Mouse (Mus musculus): ENCODE results near the gene Arhgap10.

Gene Arhgap10

DNA sequence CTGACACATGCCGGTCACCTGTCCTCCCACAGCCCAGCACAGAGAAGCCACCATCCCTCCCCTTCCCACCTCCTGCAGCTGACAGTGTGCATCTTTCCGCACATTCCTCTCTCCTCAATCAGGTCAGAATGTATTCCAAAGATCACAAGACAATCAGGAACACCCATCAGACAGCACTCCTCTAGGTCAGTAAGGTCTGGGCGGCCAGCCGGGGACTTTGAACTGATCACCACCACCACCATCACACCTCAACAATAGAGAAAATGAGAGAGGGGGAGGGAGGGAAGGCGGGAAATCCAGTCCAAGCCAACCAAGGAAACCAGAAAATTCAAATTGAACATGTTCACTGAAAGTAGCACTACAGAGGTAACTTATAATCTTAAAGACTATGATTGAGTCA, 66.7 kb downstream of the Arhgap10 start:
- intact Hi-C loops (cut with DNase I), result no loop called here

GRCm38 (mm10) chr8:77446294-77446693, 71.5 kb downstream of the Arhgap10 start:
- intact Hi-C loops (cut with DNase I), result no loop called here

DNA sequence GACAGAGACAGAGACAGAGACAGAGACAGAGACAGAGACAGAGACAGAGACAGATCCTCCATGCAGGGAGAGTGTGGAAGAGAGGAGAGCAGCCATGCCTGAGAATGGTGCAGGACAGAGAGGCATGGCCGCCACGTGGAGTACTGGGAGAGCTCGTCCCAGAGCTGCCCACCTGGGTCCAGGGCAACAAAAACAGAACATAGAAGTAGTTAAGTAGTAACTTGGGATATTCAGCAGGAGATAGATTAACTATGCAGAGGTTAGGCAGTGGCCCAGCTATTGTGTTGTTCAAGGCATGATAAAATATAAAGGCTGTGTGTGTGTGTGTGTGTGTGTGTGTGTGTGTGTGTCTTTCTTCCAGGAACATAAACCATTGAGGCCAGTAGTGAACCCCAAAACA, 72.1 kb downstream of the Arhgap10 start:
- intact Hi-C loops (cut with DNase I), result no loop called here

DNA sequence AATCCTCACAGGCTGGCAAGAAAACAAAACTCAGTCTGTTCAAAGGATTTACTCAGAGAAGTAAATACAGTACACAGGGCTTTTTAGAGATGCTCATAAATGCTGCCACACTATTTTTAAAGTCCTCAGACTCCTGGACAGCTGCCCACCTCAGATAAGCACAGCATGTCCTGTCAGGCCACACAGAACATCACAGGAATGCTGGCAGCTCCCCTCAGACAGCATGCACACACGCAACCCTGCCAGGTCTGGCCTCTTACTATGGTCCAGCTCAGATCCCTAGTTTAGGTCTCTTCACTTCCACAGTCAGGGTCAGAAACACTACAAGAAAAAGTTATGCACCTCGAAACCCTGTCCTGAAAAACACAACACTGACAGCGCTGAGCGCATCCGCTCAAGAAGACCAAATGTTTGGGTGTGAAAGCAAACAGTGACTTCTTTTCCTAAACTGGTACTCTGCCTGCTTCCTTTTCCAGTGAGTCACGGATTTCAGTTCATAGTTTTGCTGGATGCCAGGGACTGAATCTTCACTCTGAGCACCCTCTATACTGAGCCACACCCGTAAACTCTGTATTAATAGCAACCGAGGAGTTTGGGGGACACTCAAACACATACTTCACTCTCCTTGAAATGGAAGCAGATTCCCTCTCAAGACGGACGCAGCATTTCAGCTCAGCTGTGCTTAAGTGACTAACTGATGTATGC, 73.4 kb downstream of the Arhgap10 start:
- intact Hi-C loops (cut with DNase I), result no loop called here

GRCm38 (mm10) chr8:77442452-77442851, 75.3 kb downstream of the Arhgap10 start:
- intact Hi-C loops (cut with DNase I), result no loop called here

DNA sequence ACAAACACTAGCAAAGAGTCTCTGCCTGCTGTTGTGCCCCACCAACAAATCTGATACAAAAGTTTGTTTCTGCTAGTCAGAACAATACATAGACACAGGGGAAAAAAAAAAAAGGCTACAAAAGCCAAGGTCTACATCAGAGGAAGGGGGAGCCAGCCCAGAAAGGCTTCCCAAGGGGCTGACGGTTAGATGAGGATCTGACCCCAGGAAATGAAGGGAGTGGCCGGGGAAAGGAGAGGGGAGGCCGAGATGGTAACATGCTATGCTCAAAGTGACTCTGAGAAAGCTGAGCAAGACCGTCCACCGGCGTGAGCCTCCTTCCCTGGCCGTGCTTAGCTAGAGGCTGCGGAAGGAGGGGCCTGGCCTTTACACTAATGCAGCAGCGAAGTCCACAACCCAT, 76.8 kb downstream of the Arhgap10 start:
- intact Hi-C loops (cut with DNase I), result no loop called here

- intact Hi-C loops (cut with DNase I), result no loop called here
These were observed 77.4 kb downstream of the Arhgap10 start for GRCm38 (mm10) chr8:77440324-77440880.

- intact Hi-C loops (cut with DNase I), result no loop called here
These were observed 78.1 kb downstream of the Arhgap10 start for GRCm38 (mm10) chr8:77439670-77440069.

- intact Hi-C loops (cut with DNase I), result no loop called here
These were observed 79.8 kb downstream of the Arhgap10 start for GRCm38 (mm10) chr8:77437807-77438493.

DNA sequence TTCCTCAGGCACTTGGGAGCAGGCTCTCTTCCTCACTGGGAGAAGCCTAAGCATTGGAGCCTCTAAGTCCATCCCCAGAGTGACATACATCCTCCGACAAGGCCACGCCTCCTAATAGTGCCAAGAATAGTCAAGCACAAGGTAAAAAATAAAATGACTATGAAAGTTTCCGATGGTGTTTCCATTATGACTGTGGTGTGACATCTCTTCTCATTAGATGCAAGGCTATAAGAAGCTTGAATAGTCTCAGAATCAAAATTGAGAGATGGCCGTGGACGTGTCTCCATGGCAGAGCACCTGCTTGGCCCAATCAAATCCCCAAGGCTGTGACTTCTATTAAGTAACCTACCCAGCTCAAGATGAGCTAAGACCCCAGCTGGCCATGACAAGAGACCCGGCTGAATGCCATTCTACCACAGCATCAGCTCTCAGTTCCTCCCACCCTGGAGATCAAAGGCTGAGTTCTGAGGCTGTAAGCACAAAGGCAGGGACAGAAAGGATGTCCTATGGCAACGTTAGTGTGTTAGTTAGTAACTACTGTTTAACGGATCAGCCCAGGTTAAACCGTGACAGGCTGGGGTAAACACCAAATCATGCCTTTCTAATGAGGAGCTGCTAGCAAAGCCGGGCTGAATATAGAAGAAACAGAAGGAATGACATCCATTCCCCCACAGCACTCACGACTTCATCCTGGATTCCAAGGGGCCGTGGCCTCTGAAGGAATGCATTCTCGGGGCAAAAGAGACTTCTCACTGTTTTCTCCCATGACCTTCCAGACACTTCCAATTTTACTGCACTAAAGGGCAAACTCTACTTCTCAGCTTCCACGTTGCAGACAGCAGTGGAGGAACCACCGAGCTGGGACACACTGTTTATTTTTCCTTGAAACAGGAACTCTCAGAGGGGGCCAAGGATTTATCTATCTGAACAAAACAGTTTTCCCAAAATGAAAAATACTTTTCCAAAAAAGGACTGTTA, 81.5 kb downstream of the Arhgap10 start:
- intact Hi-C loops (cut with DNase I), result no loop called here

- intact Hi-C loops (cut with DNase I), result no loop called here
These were observed 84.5 kb downstream of the Arhgap10 start for GRCm38 (mm10) chr8:77433221-77433620.

DNA sequence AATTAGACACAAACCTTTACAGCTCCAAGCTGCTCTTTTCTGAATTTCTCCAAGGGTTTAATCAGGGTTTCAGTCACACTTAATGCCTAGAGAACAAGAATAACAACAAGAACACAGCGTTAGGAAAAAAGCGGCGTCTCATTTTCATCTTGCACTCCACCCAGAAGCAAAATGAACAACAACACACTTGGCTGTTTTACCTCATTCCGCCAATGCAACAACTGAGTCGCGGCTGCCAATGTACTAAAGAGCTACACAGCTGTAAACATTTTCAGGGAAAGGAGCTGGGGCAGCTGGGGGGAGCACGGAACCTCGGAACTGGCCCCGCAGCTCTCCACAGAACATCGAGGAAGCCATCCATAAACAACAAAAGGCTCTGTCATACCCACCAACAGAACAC, 85.0 kb downstream of the Arhgap10 start:
- intact Hi-C loops (cut with DNase I), result no loop called here

- intact Hi-C loops (cut with DNase I), result no loop called here
These were observed 89.3 kb downstream of the Arhgap10 start for GRCm38 (mm10) chr8:77428420-77428819.

- intact Hi-C loops (cut with DNase I), result no loop called here
These were observed 89.7 kb downstream of the Arhgap10 start for GRCm38 (mm10) chr8:77428015-77428414.

- intact Hi-C loops (cut with DNase I), result no loop called here
These were observed 90.3 kb downstream of the Arhgap10 start for GRCm38 (mm10) chr8:77427438-77427837.

DNA sequence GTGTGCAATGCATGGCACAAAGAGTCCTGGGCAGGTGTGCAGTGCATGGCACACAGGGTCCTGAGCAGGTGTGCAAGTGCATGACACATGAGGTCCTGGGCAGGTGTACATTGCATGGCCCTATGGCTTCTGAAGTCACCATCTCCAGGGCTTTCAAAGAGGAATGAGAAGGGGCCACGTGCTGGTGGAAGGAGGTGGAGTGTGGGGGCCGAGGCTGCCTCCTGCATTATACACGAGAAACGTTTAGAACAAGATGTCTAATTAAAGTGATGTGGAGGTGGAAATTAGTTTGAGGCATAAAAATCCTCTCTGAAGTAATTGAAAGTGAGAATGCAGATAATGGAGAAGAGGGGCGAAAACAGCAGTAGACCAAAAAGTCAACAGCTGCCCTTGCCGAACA, 93.9 kb downstream of the Arhgap10 start:
- intact Hi-C loops (cut with DNase I), result loop anchor here (5.0 kb wide), 2 partner anchors 93 to 108 kb away; partner anchors contain the start of gene Arhgap10

GRCm38 (mm10) chr8:77422632-77423252, 95.0 kb downstream of the Arhgap10 start:
- intact Hi-C loops (cut with DNase I), result loop anchor here (5.0 kb wide), 2 partner anchors 95 to 110 kb away; partner anchors contain the start of gene Arhgap10

DNA sequence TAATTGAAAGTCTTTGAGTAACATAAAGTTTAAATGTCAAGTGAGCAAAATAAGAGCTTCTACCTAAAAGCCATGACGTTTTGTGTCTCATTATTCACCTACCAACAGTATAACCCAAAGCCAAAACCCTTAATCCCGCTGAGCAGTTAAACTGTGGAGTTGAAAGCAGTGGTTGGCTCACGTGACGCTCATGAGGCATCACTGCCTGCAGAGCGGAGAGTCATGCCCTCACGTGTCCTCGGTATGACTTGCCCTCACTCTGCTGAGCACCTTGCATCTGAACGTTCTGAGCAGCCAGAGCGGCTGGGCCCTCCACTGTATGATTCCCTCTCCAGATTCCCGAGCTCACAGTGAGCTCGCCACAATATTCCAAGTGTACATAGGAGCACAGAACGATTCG, 96.2 kb downstream of the Arhgap10 start:
- intact Hi-C loops (cut with DNase I), result loop anchor here (5.0 kb wide), 2 partner anchors 96 to 111 kb away; partner anchors contain the start of gene Arhgap10

- intact Hi-C loops (cut with DNase I), result loop anchor here (5.0 kb wide), 2 partner anchors 98 to 113 kb away; partner anchors contain the start of gene Arhgap10
These were observed 98.0 kb downstream of the Arhgap10 start for GRCm38 (mm10) chr8:77419731-77420130.

GRCm38 (mm10) chr8:77416738-77417137, 101.0 kb downstream of the Arhgap10 start:
- intact Hi-C loops (cut with DNase I), result no loop called here

- intact Hi-C loops (cut with DNase I), result no loop called here
These were observed 101.7 kb downstream of the Arhgap10 start for GRCm38 (mm10) chr8:77416034-77416433.
